Mouse (Mus musculus) neural tube, embryonic 14.5 days (tissue): ENCODE results near the gene Entpd3. TPM values are rescaled to one million over a fixed set of nuclear protein-coding genes. Genes with fewer than 3 reads are reported as not detected.

ENCODE experiments used
- ATAC-seq: fragments of 200-750 bp; cut with Nextera tagmentation; 2 replicates; pipeline ENCODE4 v1.8.0; 2017; ENCODE audit warnings: low read depth, mild to moderate bottlenecking, moderate TSS enrichment, moderate library complexity
- H3K27ac ChIP-seq: fragments of 300-500 bp; sonication (generic); 2 replicates; pipeline ENCODE4 v1.5.1; 2014; ENCODE audit warnings: low read depth, mild to moderate bottlenecking, control low read depth, low read length, moderate library complexity, mixed read lengths
- H3K27me3 ChIP-seq: fragments of 300-500 bp; sonication (generic); 2 replicates; pipeline ENCODE4 v1.6.1; 2014; ENCODE audit warnings: low read length; ENCODE audit not compliant: control insufficient read depth, insufficient read depth
- H3K36me3 ChIP-seq: fragments of 300-500 bp; sonication (generic); 2 replicates; pipeline ENCODE4 v1.6.1; 2014; ENCODE audit warnings: low read length, mixed read lengths; ENCODE audit not compliant: control insufficient read depth, insufficient read depth
- H3K4me1 ChIP-seq: fragments of 300-500 bp; sonication (generic); 2 replicates; pipeline ENCODE4 v1.6.1; 2014; ENCODE audit warnings: low read length; ENCODE audit not compliant: control insufficient read depth, insufficient read depth
- H3K4me2 ChIP-seq: fragments of 300-500 bp; sonication (generic); 2 replicates; pipeline ENCODE4 v1.6.1; 2014; ENCODE audit warnings: mild to moderate bottlenecking, low read depth, low read length, control low read depth
- H3K4me3 ChIP-seq: fragments of 300-500 bp; sonication (generic); 2 replicates; pipeline ENCODE4 v1.5.1; 2014; ENCODE audit warnings: low read depth, low read length, control low read depth, mixed read lengths
- H3K9ac ChIP-seq: fragments of 300-500 bp; sonication (generic); replicated peaks from 2 replicates; pipeline ENCODE4 v1.6.1; 2014; ENCODE audit warnings: low read depth, mild to moderate bottlenecking, control low read depth, low read length, mixed read lengths
- H3K9me3 ChIP-seq: fragments of 300-500 bp; sonication (generic); 2 replicates; pipeline ENCODE4 v1.6.1; 2016; ENCODE audit warnings: low read length; ENCODE audit not compliant: control insufficient read depth
- WGBS: fragments of 180-500 bp; shearing (Covaris S2); extraction: QIAGEN DNeasy Blood & Tissue Kit; methylation state at CpG from one replicate; pipeline ENCODE4 v1.1.7; 2014; 5-methylcytosine and 5-hydroxymethylcytosine counted together
- polyA plus RNA-seq: library from polyadenylated mRNA; unstranded; fragments of >200 nt; fragmentation: Nextera tagmentation; extraction: Ambion mirVana; gene quantifications from 2 replicates; pipeline ENCODE4 v1.2.1, GENCODE M21; 2014

Gene Entpd3
- polyA plus RNA-seq, 1 experiment from 2014 or later, result 6.1 TPM

DNA sequence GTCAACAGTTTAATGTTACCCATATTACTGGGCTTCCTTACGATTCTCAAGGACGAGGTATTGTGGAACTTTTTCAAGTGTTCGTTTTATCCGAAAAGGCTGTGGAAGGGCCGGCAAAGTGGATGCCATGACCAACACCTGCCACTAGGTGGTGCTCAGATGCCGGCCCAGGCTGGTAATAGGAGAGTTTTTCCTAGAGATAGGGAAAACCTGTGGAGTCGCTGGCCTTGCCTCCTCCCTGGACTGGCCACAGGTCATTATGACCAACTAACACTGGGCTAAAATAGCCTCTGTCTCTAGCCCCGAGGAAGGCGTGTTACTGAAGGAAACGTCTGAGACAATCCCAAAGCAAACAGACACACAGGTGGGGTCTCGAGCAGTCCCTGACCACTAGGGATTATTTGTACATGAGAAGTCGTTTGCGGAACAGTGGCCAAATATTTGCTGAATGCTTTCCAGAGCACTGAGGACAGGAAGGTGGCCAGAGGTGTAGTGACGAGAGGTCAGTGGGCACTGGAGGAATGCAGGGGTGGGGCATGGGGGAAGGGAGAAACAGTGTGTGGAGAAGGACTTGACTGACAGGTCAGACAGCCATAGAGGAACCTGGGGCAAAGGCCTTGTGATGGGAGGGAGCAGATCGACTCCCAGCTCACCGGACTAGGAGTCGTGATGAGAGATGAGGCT is 62.0 kb downstream of the Entpd3 start:
- H3K36me3 ChIP-seq, result no peaks in the 10 kb centered on the region
- H3K27ac ChIP-seq, result no peak overlapping the region
- no peaks in the 10 kb centered on the region for H3K27me3 ChIP-seq
- 23% methylated on average over 17 of the region's 17 CpGs for WGBS
- H3K9me3 ChIP-seq, result no peaks in the 10 kb centered on the region
- no peak overlapping the region for H3K4me3 ChIP-seq
- no peak overlapping the region for H3K4me2 ChIP-seq
- ATAC-seq, result 0 out of 2 replicates have a peak, but pooled peaks have one; percentile 38
- H3K9ac ChIP-seq, result no peak overlapping the region
- peaks cover 5% of the 10 kb centered on the region; the same call in 1 of the 2 replicates for H3K4me1 ChIP-seq

GRCm38 (mm10) chr9:120602172-120602838 is 62.7 kb downstream of the Entpd3 start:
- H3K9ac ChIP-seq, result no peak overlapping the region
- 59% methylated on average over 17 of the region's 17 CpGs for WGBS
- H3K4me2 ChIP-seq, result peak overlapping the region; percentile 12; the same call in 1 of the 2 replicates
- peaks cover 5% of the 10 kb centered on the region; the same call in 1 of the 2 replicates for H3K4me1 ChIP-seq
- H3K27me3 ChIP-seq, result no peaks in the 10 kb centered on the region
- H3K9me3 ChIP-seq, result no peaks in the 10 kb centered on the region
- no peaks in the 10 kb centered on the region for H3K36me3 ChIP-seq
- no peak overlapping the region for H3K4me3 ChIP-seq
- H3K27ac ChIP-seq, result no peak overlapping the region
- peak; percentile 44 for ATAC-seq

- H3K9ac ChIP-seq, result no peak overlapping the region; the same call in 1 of the 2 replicates
- no peaks in the 10 kb centered on the region for H3K36me3 ChIP-seq
- ATAC-seq, result peak; percentile 76
- H3K4me3 ChIP-seq, result peak overlapping the region; percentile 5; the same call in 1 of the 2 replicates
- peak overlapping the region; percentile 12; the same call in 1 of the 2 replicates for H3K4me2 ChIP-seq
- WGBS, result 2% methylated on average over 23 of the region's 23 CpGs
- H3K27ac ChIP-seq, result no peak overlapping the region
- peaks cover 5% of the 10 kb centered on the region; the same call in 1 of the 2 replicates for H3K4me1 ChIP-seq
- H3K9me3 ChIP-seq, result no peaks in the 10 kb centered on the region
- no peaks in the 10 kb centered on the region for H3K27me3 ChIP-seq
These were observed 63.4 kb downstream of the Entpd3 start for GRCm38 (mm10) chr9:120602839-120603511.

- no peak overlapping the region for H3K27ac ChIP-seq
- peak overlapping the region; percentile 12; the same call in 1 of the 2 replicates for H3K4me2 ChIP-seq
- no peak overlapping the region; the same call in 1 of the 2 replicates for H3K9ac ChIP-seq
- H3K4me1 ChIP-seq, result peaks cover 5% of the 10 kb centered on the region; the same call in 1 of the 2 replicates
- H3K27me3 ChIP-seq, result no peaks in the 10 kb centered on the region
- 14% methylated on average over 10 of the region's 10 CpGs for WGBS
- no peaks in the 10 kb centered on the region for H3K36me3 ChIP-seq
- ATAC-seq, result no peak
- H3K9me3 ChIP-seq, result no peaks in the 10 kb centered on the region
- no peak overlapping the region for H3K4me3 ChIP-seq
These were observed 63.9 kb downstream of the Entpd3 start for GRCm38 (mm10) chr9:120603512-120603908.

DNA sequence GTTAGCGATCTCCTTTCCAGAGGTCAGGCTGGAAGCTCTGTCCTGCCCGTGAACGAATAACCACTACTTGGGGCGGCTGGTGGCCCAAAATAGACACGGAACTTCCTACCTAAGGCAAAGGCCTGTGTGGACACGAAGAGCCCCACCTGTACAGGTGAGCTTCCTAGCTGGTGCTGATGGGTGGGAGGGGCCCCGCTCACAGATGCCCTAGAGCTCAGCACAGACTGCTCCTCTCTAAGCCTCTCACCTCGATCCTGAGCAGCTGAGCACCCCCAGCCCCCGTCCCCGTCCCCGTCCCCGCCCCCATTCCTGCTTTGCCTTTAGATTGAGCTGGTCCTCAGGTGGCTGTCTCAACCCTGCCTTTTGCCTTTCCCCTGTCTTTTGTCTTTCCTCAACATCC is 64.3 kb downstream of the Entpd3 start:
- H3K4me3 ChIP-seq, result no peak overlapping the region
- H3K9ac ChIP-seq, result no peak overlapping the region
- H3K27me3 ChIP-seq, result no peaks in the 10 kb centered on the region
- WGBS, result 39% methylated on average over 12 of the region's 12 CpGs
- H3K36me3 ChIP-seq, result no peaks in the 10 kb centered on the region
- H3K27ac ChIP-seq, result no peak overlapping the region
- no peak overlapping the region for H3K4me2 ChIP-seq
- H3K9me3 ChIP-seq, result no peaks in the 10 kb centered on the region
- ATAC-seq, result no peak
- peaks cover 5% of the 10 kb centered on the region; the same call in 1 of the 2 replicates for H3K4me1 ChIP-seq

GRCm38 (mm10) chr9:120611055-120611454 is 71.4 kb downstream of the Entpd3 start:
- H3K27me3 ChIP-seq, result no peaks in the 10 kb centered on the region
- no peak overlapping the region for H3K4me2 ChIP-seq

DNA sequence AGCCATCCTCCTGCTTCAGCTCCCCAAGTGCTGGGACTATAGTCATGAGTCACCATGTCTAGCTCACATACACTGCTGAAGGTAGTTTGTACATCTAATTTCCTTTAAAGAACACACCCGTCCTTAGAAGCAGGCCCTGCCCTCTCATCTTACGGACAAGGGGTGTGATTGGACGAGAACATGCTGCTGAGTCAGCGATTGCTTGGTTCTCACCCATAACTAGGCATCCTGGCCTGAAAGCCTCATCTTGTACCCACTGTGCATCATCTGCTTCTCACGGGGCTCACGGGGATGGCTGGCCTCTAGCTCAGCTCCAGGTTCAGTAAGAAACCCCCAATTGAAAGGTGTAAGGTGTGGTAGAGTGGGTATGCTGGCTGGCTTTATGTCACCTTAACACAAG is 74.4 kb downstream of the Entpd3 start:
- Histone ChIP-seq H3K9me3 (no peaks in the 10 kb centered on the region), H3K4me1 (peaks cover 2% of the 10 kb centered on the region; the same call in 1 of the 2 replicates), H3K27ac (no peak overlapping the region), H3K9ac (no peak overlapping the region), H3K4me2 (no peak overlapping the region), H3K27me3 (no peaks in the 10 kb centered on the region), H3K4me3 (no peak overlapping the region), H3K36me3 (no peaks in the 10 kb centered on the region)
- no peak for ATAC-seq
- 93% methylated on average over 6 of the region's 6 CpGs for WGBS

More at GRCm38 (mm10) chr9:120611055-120611454, 71.4 kb downstream of the Entpd3 start:
- ATAC-seq, result no peak
- no peak overlapping the region for H3K9ac ChIP-seq
- no peak overlapping the region for H3K27ac ChIP-seq
- H3K4me1 ChIP-seq, result no peaks in the 10 kb centered on the region
- no peaks in the 10 kb centered on the region for H3K36me3 ChIP-seq
- no peak overlapping the region for H3K4me3 ChIP-seq
- no peaks in the 10 kb centered on the region for H3K9me3 ChIP-seq
